Mouse (Mus musculus): ENCODE data around the gene Tmem126b. TPM values are rescaled to one million over a fixed set of nuclear protein-coding genes. Genes with fewer than 3 reads are reported as not detected.

Gene Tmem126b
- polyA plus RNA-seq, 2 experiments, result 18.6 to 32.4 TPM

DNA sequence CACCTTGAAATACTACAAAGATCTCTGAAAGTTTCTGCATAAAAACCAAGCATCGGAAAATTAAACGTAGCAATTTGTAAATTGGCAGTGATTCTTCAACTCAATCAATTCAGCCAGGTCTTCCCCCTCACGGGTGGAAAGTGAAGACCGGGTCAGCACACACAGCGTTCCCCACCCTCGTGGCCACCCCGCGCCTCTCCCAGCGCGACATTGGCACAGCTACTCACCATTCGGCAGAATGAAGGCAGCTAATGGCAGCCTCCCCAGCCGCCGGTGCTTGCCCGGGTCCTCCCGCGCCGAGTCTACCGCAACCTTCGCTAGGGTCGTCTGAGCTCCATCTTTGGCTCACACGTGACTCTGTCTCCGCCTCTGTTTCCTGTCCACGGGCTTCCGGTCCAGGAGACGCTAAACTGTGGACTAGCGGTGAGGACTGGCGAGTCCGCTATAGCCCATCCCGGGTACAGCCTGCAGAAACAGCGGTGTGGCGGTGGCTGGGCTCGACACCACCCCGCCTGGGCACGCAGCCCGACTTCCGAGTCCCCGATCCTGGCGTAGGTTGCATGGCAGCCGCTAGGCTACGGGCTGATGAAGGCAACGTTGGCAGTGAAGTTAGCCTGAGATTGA lies 18.8 kb downstream of the Tmem126b start, which contains the start of gene Tmem126a:
Gene Tmem126a (minus strand): TSS at position 385 of the 624 bp plus-strand sequence.
- WGBS, result under 1% methylated on average over 41 of the region's 41 CpGs
- TF ChIP-seq POLR2A (IDR thresholded peaks at IDR 0.05; ENCODE audit: borderline replicate concordance, extremely low read depth, insufficient read depth, insufficient read length), result peak; percentile 85; the same call in 1 of the 2 replicates
- Histone ChIP-seq H3K9ac (ENCODE audit: low read depth, low read length, severe bottlenecking) (peak within 1 kb of the TSS; percentile 74), H3K4me1 (ENCODE audit: control insufficient read depth, insufficient read depth, low read length) (peaks cover 6% of the 10 kb centered on the region; the same call in 1 of the 2 replicates), H3K27me3 (ENCODE audit: control insufficient read depth, insufficient read depth, low read length) (no peaks in the 10 kb centered on the region), H3K4me3 (replicated peaks; ENCODE audit: low read length) (peak within 1 kb of the TSS; percentile 74), H3K36me3 (ENCODE audit: control insufficient read depth, insufficient read depth, low read length) (peaks cover 19% of the 10 kb centered on the region; the same call in 1 of the 2 replicates), H3K27ac (replicated peaks; ENCODE audit: low read depth, low read length) (peak within 1 kb of the TSS; percentile 88), H3K9me3 (ENCODE audit: control insufficient read depth, low read length) (no peaks in the 10 kb centered on the region), H3K4me2 (replicated peaks; ENCODE audit: low read depth, low read length, severe bottlenecking) (peak within 1 kb of the TSS; percentile 62)
- ATAC-seq (ENCODE audit: low FRiP score, low read depth), result peak; percentile 96
- peak; percentile 87 for DNase-seq (ENCODE audit: low spot score)

DNA sequence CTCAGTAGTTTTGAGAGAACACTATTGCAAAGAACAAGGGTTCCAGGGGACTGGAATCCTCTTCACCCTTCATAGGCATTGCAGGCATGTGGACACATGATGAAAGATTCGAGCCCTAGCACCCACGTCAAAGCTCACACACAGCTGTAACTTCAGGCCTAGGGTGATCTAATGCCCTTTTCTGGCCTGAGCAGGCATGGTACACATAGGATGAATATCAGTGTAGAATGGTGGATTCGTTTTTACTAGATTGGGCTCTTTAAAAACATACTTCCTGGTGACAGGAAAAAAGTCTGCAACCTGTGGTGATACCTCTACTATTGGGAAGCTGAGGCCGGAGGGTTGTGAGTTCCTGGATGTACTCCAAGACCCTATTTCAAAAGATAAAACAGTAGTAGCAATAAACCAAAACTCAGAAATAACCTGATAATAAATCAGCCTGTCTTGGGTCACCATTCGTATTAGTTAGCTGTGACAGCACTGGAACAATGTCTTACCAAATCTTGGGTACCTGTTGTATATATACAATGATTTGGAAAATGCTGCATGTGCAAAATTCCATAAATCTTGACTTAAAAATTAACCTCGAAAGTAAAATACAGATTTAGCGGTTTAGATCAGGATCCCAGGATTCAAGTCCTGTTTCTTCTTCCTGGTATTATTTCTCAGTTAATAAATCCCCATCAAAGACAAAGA lies 19.5 kb downstream of the Tmem126b start:
- no peak for TF ChIP-seq POLR2A (IDR thresholded peaks at IDR 0.05; ENCODE audit: borderline replicate concordance, extremely low read depth, insufficient read depth, insufficient read length)
- no peaks in the 10 kb centered on the region for H3K27me3 ChIP-seq (ENCODE audit: control insufficient read depth, insufficient read depth, low read length)
- H3K4me2 ChIP-seq (replicated peaks; ENCODE audit: low read depth, low read length, severe bottlenecking), result peak overlapping the region; percentile 62
- peak overlapping the region; percentile 74 for H3K4me3 ChIP-seq (replicated peaks; ENCODE audit: low read length)
- H3K9me3 ChIP-seq (ENCODE audit: control insufficient read depth, low read length), result no peaks in the 10 kb centered on the region
- peak overlapping the region; percentile 88 for H3K27ac ChIP-seq (replicated peaks; ENCODE audit: low read depth, low read length)
- no peak for DNase-seq (ENCODE audit: low spot score)
- H3K9ac ChIP-seq (ENCODE audit: low read depth, low read length, severe bottlenecking), result peak overlapping the region; percentile 74
- no peak for ATAC-seq (ENCODE audit: low FRiP score, low read depth)
- H3K36me3 ChIP-seq (ENCODE audit: control insufficient read depth, insufficient read depth, low read length), result peaks cover 25% of the 10 kb centered on the region
- peaks cover 6% of the 10 kb centered on the region; the same call in 1 of the 2 replicates for H3K4me1 ChIP-seq (ENCODE audit: control insufficient read depth, insufficient read depth, low read length)
- 22% methylated on average over 7 of the region's 7 CpGs for WGBS

- H3K4me2 ChIP-seq (replicated peaks; ENCODE audit: low read depth, low read length, severe bottlenecking), result peak overlapping the region; percentile 94
- peak overlapping the region; percentile 92 for H3K4me3 ChIP-seq (replicated peaks; ENCODE audit: low read length)
- 0 out of 2 replicates have a peak, but pooled peaks cover 6% of the 10 kb centered on the region for H3K4me1 ChIP-seq (ENCODE audit: control insufficient read depth, insufficient read depth, low read length)
- peaks cover 18% of the 10 kb centered on the region for H3K36me3 ChIP-seq (ENCODE audit: control insufficient read depth, insufficient read depth, low read length)
- no peaks in the 10 kb centered on the region for H3K27me3 ChIP-seq (ENCODE audit: control insufficient read depth, insufficient read depth, low read length)
- peak overlapping the region; percentile 99 for H3K9ac ChIP-seq (ENCODE audit: low read depth, low read length, severe bottlenecking)
- no peaks in the 10 kb centered on the region for H3K9me3 ChIP-seq (ENCODE audit: control insufficient read depth, low read length)
- ATAC-seq (ENCODE audit: low FRiP score, low read depth) (no peak), DNase-seq (ENCODE audit: low spot score) (no peak)
- TF ChIP-seq POLR2A (IDR thresholded peaks at IDR 0.05; ENCODE audit: borderline replicate concordance, extremely low read depth, insufficient read depth, insufficient read length), result no peak
- WGBS, result under 1% methylated on average over 6 of the region's 6 CpGs
- peak overlapping the region; percentile 99; the same call in 1 of the 2 replicates for H3K27ac ChIP-seq (replicated peaks; ENCODE audit: low read depth, low read length)
Observed at GRCm38 (mm10) chr7:90444206-90444605, 31.6 kb downstream of the Tmem126b start.

- peak overlapping the region; percentile 99 for H3K9ac ChIP-seq (ENCODE audit: low read depth, low read length, severe bottlenecking)
- H3K4me3 ChIP-seq (replicated peaks; ENCODE audit: low read length), result peak overlapping the region; percentile 92
- peaks cover 14% of the 10 kb centered on the region for H3K36me3 ChIP-seq (ENCODE audit: control insufficient read depth, insufficient read depth, low read length)
- no peaks in the 10 kb centered on the region for H3K27me3 ChIP-seq (ENCODE audit: control insufficient read depth, insufficient read depth, low read length)
- TF ChIP-seq POLR2A (IDR thresholded peaks at IDR 0.05; ENCODE audit: borderline replicate concordance, extremely low read depth, insufficient read depth, insufficient read length), result 0 out of 2 replicates have a peak, but pooled peaks have one; percentile 7
- no peaks in the 10 kb centered on the region for H3K9me3 ChIP-seq (ENCODE audit: control insufficient read depth, low read length)
- peak; percentile 46 for DNase-seq (ENCODE audit: low spot score)
- under 1% methylated on average over 85 of the region's 123 CpGs for WGBS
- H3K4me1 ChIP-seq (ENCODE audit: control insufficient read depth, insufficient read depth, low read length), result 0 out of 2 replicates have a peak, but pooled peaks cover 6% of the 10 kb centered on the region
- peak overlapping the region; percentile 94 for H3K4me2 ChIP-seq (replicated peaks; ENCODE audit: low read depth, low read length, severe bottlenecking)
- peak; percentile 55 for ATAC-seq (ENCODE audit: low FRiP score, low read depth)
- H3K27ac ChIP-seq (replicated peaks; ENCODE audit: low read depth, low read length), result peak overlapping the region; percentile 99
Observed at GRCm38 (mm10) chr7:90443101-90444091, 32.4 kb downstream of the Tmem126b start.

Data from limb, embryonic 14.5 days (tissue).